Mouse (Mus musculus) bone marrow, adult 2 months (tissue): Measurements from ENCODE around the gene Fbxo39.

Source experiments
- CTCF ChIP-seq: fragments of 200-500 bp; IDR thresholded peaks from 2 replicates; pipeline ENCODE4 v1.5.1; 2011; ENCODE audit warnings: low read length, control low read depth; ENCODE audit not compliant: control insufficient read depth, insufficient read depth
- POLR2A ChIP-seq: fragments of 200-500 bp; IDR thresholded peaks from 2 replicates; pipeline ENCODE4 v1.6.1; 2011; ENCODE audit warnings: low read depth, mild to moderate bottlenecking, control low read depth, low read length, borderline replicate concordance; ENCODE audit not compliant: control insufficient read depth

GRCm38 (mm10) chr11:72332951-72333667, 18.9 kb downstream of the Fbxo39 start:
- TF ChIP-seq CTCF (no peak), POLR2A (no peak)
